ENCODE assay signal across 25 mouse cellular contexts in the genomic region with DNA sequence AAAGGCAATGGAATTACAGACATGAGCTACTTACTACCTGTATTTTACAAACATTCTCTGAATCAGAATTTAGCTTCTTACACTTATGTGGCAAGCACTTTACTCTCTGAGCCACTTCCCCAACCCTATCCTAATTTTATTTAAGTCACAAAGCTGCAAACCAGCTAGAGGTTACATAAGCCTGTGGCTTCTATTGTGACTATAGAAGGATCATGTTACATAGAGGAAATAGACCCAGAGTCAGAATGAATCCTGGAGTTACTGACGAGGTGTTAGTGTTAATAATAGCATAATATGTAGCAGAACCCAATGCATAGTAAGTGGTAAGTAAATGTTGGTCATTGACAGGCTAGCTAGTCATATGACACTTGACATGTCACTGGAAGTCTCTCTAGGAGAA.
DNase-seq lines count a peak whose midpoint lies in the region; ATAC-seq and TF ChIP-seq lines count a peak whose summit lies in the region.
"Had no signal": no experiment of that assay in that cellular context is flagged by ENCODE, and none has a peak within 500 bp of the region (broad histone marks: within the 10 kb centered on the region; RNA-seq: fewer than 3 reads in every experiment).

No protein-coding gene starts in this region.

- H3K27me3 ChIP-seq in limb, embryonic 11.5 days (ENCODE audit: control insufficient read depth, insufficient read depth, low read length): no peaks in the 10 kb centered on the region
- H3K27me3 ChIP-seq in limb, embryonic 10.5 days (ENCODE audit: low read depth, poor library complexity, severe bottlenecking): no peaks in the 10 kb centered on the region
- no peaks in the 10 kb centered on the region for H3K27me3 ChIP-seq in limb, embryonic 12.5 days
- H3K27me3 ChIP-seq in forebrain, embryonic 13.5 days: no peaks in the 10 kb centered on the region
- H3K27me3 ChIP-seq: embryonic facial prominence, embryonic 12.5 days; forebrain, embryonic 12.5 days; heart, embryonic 15.5 days; Patski had no signal

- WGBS in limb, embryonic 11.5 days: 5% methylated on average over 1 of the region's 1 CpGs
- WGBS in limb, embryonic 10.5 days: 25% methylated on average over 1 of the region's 1 CpGs
- 5% methylated on average over 1 of the region's 1 CpGs for WGBS in limb, embryonic 12.5 days
- WGBS in forebrain, embryonic 13.5 days: 14% methylated on average over 1 of the region's 1 CpGs
- whole genome bisulfite sequencing in lung, adult 2 months: 22% methylated on average over 1 of the region's 1 CpGs

- ATAC-seq in limb, embryonic 11.5 days (ENCODE audit: insufficient number of reproducible peaks, low FRiP score, low TSS enrichment, low read depth): peak; percentile 71; the same call in 1 of the 2 replicates
- peak; percentile 92 for ATAC-seq in common myeloid progenitor, adult 5-6 weeks (replicated peaks; ENCODE audit: low read depth, poor library complexity, severe bottlenecking)
- ATAC-seq in limb, embryonic 12.5 days (ENCODE audit: insufficient number of reproducible peaks, insufficient read depth, low FRiP score, low TSS enrichment, low read depth): peak; percentile 73
- no peak for ATAC-seq in forebrain, embryonic 13.5 days
- ATAC-seq: activated CD4-positive, CD25-positive, alpha-beta regulatory T cell, adult 4 months; CD4-positive, CD25-positive, alpha-beta regulatory T cell, adult 4 months; hindbrain, embryonic 16.5 days; inflammation-experienced regulatory T-cells, adult 6 months; Patski had no signal

- no peak overlapping the region for H3K4me2 ChIP-seq in limb, embryonic 11.5 days (ENCODE audit: low read depth, severe bottlenecking)
- H3K4me2 ChIP-seq in limb, embryonic 12.5 days: no peak overlapping the region
- H3K4me2 ChIP-seq in forebrain, embryonic 13.5 days: no peak overlapping the region
- H3K4me2 ChIP-seq: embryonic facial prominence, embryonic 12.5 days; forebrain, embryonic 12.5 days; heart, embryonic 11.5 days; heart, embryonic 15.5 days had no signal

- no peak for TF ChIP-seq POLR2A in lung, adult 2 months (IDR thresholded peaks at IDR 0.05; ENCODE audit: borderline replicate concordance, extremely low read depth, low read depth, low read length)

- H3K27ac ChIP-seq in limb, embryonic 11.5 days (replicated peaks; ENCODE audit: low read depth, low read length): no peak overlapping the region
- no peak overlapping the region for H3K27ac ChIP-seq in limb, embryonic 10.5 days
- no peak overlapping the region for H3K27ac ChIP-seq in limb, embryonic 12.5 days
- no peak overlapping the region for H3K27ac ChIP-seq in forebrain, embryonic 13.5 days
- H3K27ac ChIP-seq: embryonic facial prominence, embryonic 12.5 days; forebrain, embryonic 12.5 days; heart, adult 2 months; heart, embryonic 15.5 days had no signal

- H3K9ac ChIP-seq in limb, embryonic 11.5 days (ENCODE audit: low read length): no peak overlapping the region
- H3K9ac ChIP-seq in limb, embryonic 12.5 days (replicated peaks): no peak overlapping the region
- no peak overlapping the region for H3K9ac ChIP-seq in forebrain, embryonic 13.5 days
- H3K9ac ChIP-seq: embryonic facial prominence, embryonic 12.5 days; forebrain, embryonic 12.5 days; forebrain, postnatal 0 days; heart, embryonic 15.5 days had no signal

- 0 out of 2 replicates have a peak, but pooled peaks cover 4% of the 10 kb centered on the region for H3K4me1 ChIP-seq in limb, embryonic 11.5 days (ENCODE audit: control insufficient read depth, insufficient read depth, low read length)
- H3K4me1 ChIP-seq in limb, embryonic 10.5 days: peaks cover 6% of the 10 kb centered on the region
- no peaks in the 10 kb centered on the region for H3K4me1 ChIP-seq in limb, embryonic 12.5 days (replicated peaks)
- H3K4me1 ChIP-seq in forebrain, embryonic 13.5 days: no peaks in the 10 kb centered on the region
- H3K4me1 ChIP-seq in lung, adult 2 months (ENCODE audit: control insufficient read depth, insufficient read depth, low read length): no peaks in the 10 kb centered on the region
- H3K4me1 ChIP-seq: forebrain, embryonic 12.5 days; heart, embryonic 15.5 days had no signal

- H3K9me3 ChIP-seq in limb, embryonic 11.5 days (ENCODE audit: control insufficient read depth, low read length): no peaks in the 10 kb centered on the region
- no peaks in the 10 kb centered on the region for H3K9me3 ChIP-seq in limb, embryonic 10.5 days (replicated peaks)
- no peaks in the 10 kb centered on the region for H3K9me3 ChIP-seq in limb, embryonic 12.5 days
- no peaks in the 10 kb centered on the region for H3K9me3 ChIP-seq in forebrain, embryonic 13.5 days (replicated peaks)
- H3K9me3 ChIP-seq: embryonic facial prominence, embryonic 12.5 days; forebrain, embryonic 12.5 days; heart, embryonic 15.5 days had no signal

- H3K4me3 ChIP-seq in limb, embryonic 11.5 days (ENCODE audit: low read depth, low read length): no peak overlapping the region
- H3K4me3 ChIP-seq in limb, embryonic 10.5 days: no peak overlapping the region
- no peak overlapping the region for H3K4me3 ChIP-seq in limb, embryonic 12.5 days (replicated peaks)
- no peak overlapping the region for H3K4me3 ChIP-seq in forebrain, embryonic 13.5 days
- no peak overlapping the region for H3K4me3 ChIP-seq in lung, adult 2 months (replicated peaks; ENCODE audit: extremely low read depth, low read depth, low read length)
- H3K4me3 ChIP-seq: embryonic facial prominence, embryonic 12.5 days; forebrain, embryonic 12.5 days; heart, adult 2 months; heart, embryonic 15.5 days had no signal

- TF ChIP-seq CTCF in lung, adult 2 months (IDR thresholded peaks at IDR 0.05; ENCODE audit: insufficient read depth, low read length): no peak

- no peaks in the 10 kb centered on the region for H3K36me3 ChIP-seq in limb, embryonic 11.5 days (ENCODE audit: control insufficient read depth, insufficient read depth, low read length)
- H3K36me3 ChIP-seq in limb, embryonic 10.5 days: no peaks in the 10 kb centered on the region
- no peaks in the 10 kb centered on the region for H3K36me3 ChIP-seq in limb, embryonic 12.5 days
- no peaks in the 10 kb centered on the region for H3K36me3 ChIP-seq in forebrain, embryonic 13.5 days (ENCODE audit: poor library complexity, severe bottlenecking)
- H3K36me3 ChIP-seq: embryonic facial prominence, embryonic 12.5 days; forebrain, embryonic 12.5 days; heart, embryonic 15.5 days had no signal

- DNase-seq in limb, embryonic 11.5 days (ENCODE audit: low spot score): no peak
- no peak for DNase-seq in limb, embryonic 10.5 days (ENCODE audit: low spot score)
- DNase-seq in layer of hippocampus, postnatal 25 days (ENCODE audit: extremely low spot score in 1 of 2, low spot score in 1 of 2): no peak
- DNase-seq in lung, adult 2 months: no peak
- DNase-seq: adrenal gland, postnatal 14 days; B cell, adult 2 months; cerebellum, adult 2 months; cerebellum, postnatal 10 days; embryo, embryonic 11 days; gastrocnemius, postnatal 10 days; heart, adult 2 months; kidney, adult 11 months had no signal
